Mouse (Mus musculus) liver, embryonic 16.5 days (tissue): Measurements from ENCODE around the gene Zfp791. TPM values are rescaled to one million over a fixed set of nuclear protein-coding genes. Genes with fewer than 3 reads are reported as not detected.

ENCODE experiments used
- ATAC-seq: fragments of 200-750 bp; cut with Nextera tagmentation; 2 replicates; pipeline ENCODE4 v1.8.0; 2017; ENCODE audit warnings: low read depth, mild to moderate bottlenecking, moderate number of reproducible peaks, moderate library complexity
- H3K27ac ChIP-seq: fragments of 300-500 bp; sonication (generic); 2 replicates; pipeline ENCODE4 v1.5.1; 2014; ENCODE audit warnings: mild to moderate bottlenecking, low read length
- H3K27me3 ChIP-seq: fragments of 300-500 bp; sonication (generic); 2 replicates; pipeline ENCODE4 v1.6.1; 2014; ENCODE audit warnings: low read depth, low read length, mixed read lengths; ENCODE audit not compliant: control insufficient read depth, insufficient read depth
- H3K36me3 ChIP-seq: fragments of 300-500 bp; sonication (generic); 2 replicates; pipeline ENCODE4 v1.6.1; 2014; ENCODE audit warnings: mild to moderate bottlenecking; ENCODE audit not compliant: control insufficient read depth, insufficient read depth
- H3K4me1 ChIP-seq: fragments of 300-500 bp; sonication (generic); 2 replicates; pipeline ENCODE4 v1.6.1; 2014; ENCODE audit warnings: low read depth, low read length, mixed read lengths; ENCODE audit not compliant: control insufficient read depth
- H3K4me2 ChIP-seq: fragments of 300-500 bp; sonication (generic); 2 replicates; pipeline ENCODE4 v1.6.1; 2014; ENCODE audit warnings: low read depth, low read length, mixed read lengths
- H3K4me3 ChIP-seq: fragments of 300-500 bp; sonication (generic); 2 replicates; pipeline ENCODE4 v1.5.1; 2014; ENCODE audit warnings: low read depth, mild to moderate bottlenecking, low read length
- H3K9ac ChIP-seq: fragments of 300-500 bp; sonication (generic); 2 replicates; pipeline ENCODE4 v1.6.1; 2014; ENCODE audit warnings: low read depth, low read length
- H3K9me3 ChIP-seq: fragments of 300-500 bp; sonication (generic); replicated peaks from 2 replicates; pipeline ENCODE4 v1.6.1; 2016; ENCODE audit warnings: low read length; ENCODE audit not compliant: control insufficient read depth
- WGBS: fragments of 180-500 bp; shearing (Covaris S2); extraction: QIAGEN DNeasy Blood & Tissue Kit; methylation state at CpG from one replicate; pipeline ENCODE4 v1.1.7; 2014; ENCODE audit not compliant: insufficient replicate concordance; 5-methylcytosine and 5-hydroxymethylcytosine counted together
- polyA plus RNA-seq: library from polyadenylated mRNA; unstranded; fragments of >200 nt; fragmentation: Nextera tagmentation; extraction: Ambion mirVana; gene quantifications from 2 replicates; pipeline ENCODE4 v1.2.1, GENCODE M21; 2015

Gene Zfp791
- polyA plus RNA-seq, 1 experiment from 2014 or later: 3.4 TPM

DNA sequence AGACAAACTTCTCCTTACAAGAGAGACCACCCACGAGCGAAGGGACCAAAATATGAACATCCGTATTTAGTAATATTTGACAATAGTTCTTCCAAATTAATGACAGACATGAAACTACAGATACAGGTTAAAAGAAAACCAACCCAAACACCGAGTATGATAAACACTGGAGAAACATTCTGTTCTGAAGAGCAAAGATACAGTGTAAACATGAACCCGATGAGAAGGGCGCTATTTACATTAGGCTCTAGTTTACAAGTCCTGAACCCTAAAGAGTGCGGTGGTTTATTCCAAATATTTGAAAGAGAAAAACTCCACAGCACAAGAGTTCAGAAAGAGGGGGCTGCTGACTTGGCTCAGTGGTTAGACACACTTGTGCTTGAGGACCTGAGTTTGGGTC lies 5.9 kb downstream of the Zfp791 start:
- Histone ChIP-seq H3K9me3 (no peaks in the 10 kb centered on the region), H3K9ac (no peak overlapping the region), H3K4me2 (peak overlapping the region; percentile 24; the same call in 1 of the 2 replicates), H3K4me3 (no peak overlapping the region), H3K27me3 (peaks cover 3% of the 10 kb centered on the region; the same call in 1 of the 2 replicates), H3K36me3 (no peaks in the 10 kb centered on the region; the same call in 1 of the 2 replicates), H3K4me1 (no peaks in the 10 kb centered on the region), H3K27ac (peak overlapping the region; percentile 13; the same call in 1 of the 2 replicates)
- WGBS: 59% methylated on average over 7 of the region's 7 CpGs
- peak; percentile 75 for ATAC-seq

DNA sequence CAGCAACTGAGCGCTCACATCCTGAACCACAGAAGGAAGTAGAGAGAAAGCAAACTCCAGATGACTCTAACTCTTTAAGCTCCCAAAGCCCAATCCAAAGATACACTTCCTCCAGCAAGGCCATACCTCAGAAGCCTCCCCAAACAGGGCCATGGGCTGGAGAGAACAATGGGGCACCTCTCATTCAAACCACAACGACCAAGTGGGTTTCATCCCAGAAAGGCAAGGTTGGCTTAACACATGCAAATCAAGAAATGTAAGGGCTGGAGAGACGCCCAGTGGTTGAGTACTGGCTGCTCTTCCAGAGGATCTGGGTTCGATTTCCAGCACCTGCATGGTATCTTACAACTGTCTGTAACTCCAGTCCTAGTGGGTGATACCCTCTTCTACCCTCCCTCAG lies 7.4 kb downstream of the Zfp791 start:
- Histone ChIP-seq H3K4me2 (no peak overlapping the region), H3K9me3 (no peaks in the 10 kb centered on the region), H3K27me3 (peaks cover 3% of the 10 kb centered on the region; the same call in 1 of the 2 replicates), H3K27ac (no peak overlapping the region), H3K9ac (no peak overlapping the region), H3K4me3 (no peak overlapping the region), H3K36me3 (peaks cover 13% of the 10 kb centered on the region), H3K4me1 (no peaks in the 10 kb centered on the region)
- WGBS: 51% methylated on average over 4 of the region's 4 CpGs
- no peak for ATAC-seq

DNA sequence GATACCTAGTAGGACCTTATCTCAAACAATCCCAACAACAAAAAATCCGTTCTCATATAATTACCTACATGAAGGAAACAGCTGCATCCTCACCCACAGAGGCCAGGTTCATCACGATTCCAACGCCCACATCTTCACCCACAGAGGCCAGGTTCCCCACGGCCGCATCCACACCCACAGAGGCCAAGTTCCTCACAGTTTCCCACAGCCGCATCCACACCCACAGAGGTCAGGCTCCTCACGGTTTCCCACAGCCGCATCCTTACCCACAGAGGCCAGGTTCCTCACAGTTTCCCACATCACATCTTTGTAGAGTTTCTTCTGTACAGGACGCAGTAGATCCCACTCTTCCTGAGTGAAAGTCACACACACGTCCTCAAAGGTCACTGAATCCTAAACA lies 9.7 kb downstream of the Zfp791 start:
- Histone ChIP-seq H3K27me3 (no peaks in the 10 kb centered on the region), H3K4me3 (no peak overlapping the region), H3K9ac (no peak overlapping the region), H3K9me3 (no peaks in the 10 kb centered on the region), H3K4me2 (no peak overlapping the region), H3K4me1 (no peaks in the 10 kb centered on the region), H3K36me3 (peaks cover 23% of the 10 kb centered on the region), H3K27ac (no peak overlapping the region)
- WGBS: 68% methylated on average over 10 of the region's 10 CpGs
- no peak for ATAC-seq

DNA sequence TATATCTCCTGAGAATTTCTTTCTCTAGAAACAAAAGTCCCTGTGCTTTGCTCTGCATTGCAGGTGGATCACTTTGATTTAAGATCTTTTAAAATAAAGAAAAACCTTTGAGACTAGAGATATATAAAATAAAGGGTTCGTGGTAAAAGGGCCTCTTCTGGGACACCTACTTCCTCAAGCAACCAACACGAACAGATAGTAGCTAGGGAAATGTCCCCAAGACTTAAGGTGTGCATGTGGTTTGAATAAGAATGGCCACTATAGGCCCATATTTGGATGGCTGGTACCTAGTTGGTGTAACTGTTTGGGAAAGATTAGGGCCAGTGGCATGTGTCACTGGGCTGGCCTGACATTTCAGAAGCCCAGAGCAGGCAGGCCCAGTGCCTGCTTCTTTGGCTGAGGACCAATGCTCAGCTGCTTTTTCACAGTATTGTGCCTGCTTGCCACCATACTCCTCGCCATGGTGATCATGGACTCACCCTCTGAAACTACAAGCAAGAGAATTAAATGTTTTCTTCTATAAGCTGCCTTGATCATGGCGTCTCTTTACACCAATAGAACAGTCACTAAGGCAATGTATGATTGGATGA lies 22.7 kb downstream of the Zfp791 start:
- no peak overlapping the region for H3K27ac ChIP-seq
- ATAC-seq: no peak
- no peaks in the 10 kb centered on the region for H3K4me1 ChIP-seq
- 54% methylated on average over 4 of the region's 4 CpGs for WGBS
- H3K4me3 ChIP-seq: no peak overlapping the region
- no peaks in the 10 kb centered on the region for H3K27me3 ChIP-seq
- H3K4me2 ChIP-seq: no peak overlapping the region
- H3K9ac ChIP-seq: no peak overlapping the region
- H3K9me3 ChIP-seq: peaks cover 4% of the 10 kb centered on the region
- H3K36me3 ChIP-seq: peaks cover 12% of the 10 kb centered on the region

GRCm38 (mm10) chr8:85096850-85097249 lies 26.0 kb downstream of the Zfp791 start:
- H3K27me3 ChIP-seq: no peaks in the 10 kb centered on the region
- no peak overlapping the region for H3K9ac ChIP-seq
- peaks cover 4% of the 10 kb centered on the region for H3K9me3 ChIP-seq
- no peak for ATAC-seq
- WGBS: 83% methylated on average over 4 of the region's 4 CpGs
- H3K4me3 ChIP-seq: no peak overlapping the region
- peaks cover 12% of the 10 kb centered on the region for H3K36me3 ChIP-seq
- no peaks in the 10 kb centered on the region for H3K4me1 ChIP-seq
- no peak overlapping the region for H3K27ac ChIP-seq
- no peak overlapping the region for H3K4me2 ChIP-seq

DNA sequence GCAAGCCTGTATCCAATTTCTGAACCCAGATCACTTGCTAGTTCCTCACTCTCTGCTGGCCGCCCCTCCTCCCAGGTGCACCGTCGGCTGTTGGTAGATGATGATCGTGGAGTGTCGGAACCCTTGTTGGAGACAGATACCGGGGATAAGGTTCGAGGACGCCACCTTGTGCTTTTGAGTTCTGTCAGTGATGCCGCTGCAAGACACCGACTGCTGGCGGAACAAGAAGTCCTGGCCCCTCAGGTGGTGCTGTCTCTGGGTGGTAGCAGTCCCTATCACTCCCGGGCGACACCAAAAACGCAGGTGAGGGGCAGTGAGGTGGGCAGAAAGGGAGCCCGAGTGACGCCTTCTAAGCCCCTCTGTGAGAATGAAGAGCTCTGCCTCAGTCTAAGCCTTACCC lies 26.7 kb downstream of the Zfp791 start:
- 81% methylated on average over 16 of the region's 16 CpGs for WGBS
- Histone ChIP-seq H3K27me3 (no peaks in the 10 kb centered on the region), H3K4me2 (no peak overlapping the region), H3K9me3 (no peaks in the 10 kb centered on the region), H3K9ac (no peak overlapping the region), H3K4me3 (no peak overlapping the region), H3K27ac (no peak overlapping the region), H3K4me1 (no peaks in the 10 kb centered on the region), H3K36me3 (peaks cover 12% of the 10 kb centered on the region)
- no peak for ATAC-seq

DNA sequence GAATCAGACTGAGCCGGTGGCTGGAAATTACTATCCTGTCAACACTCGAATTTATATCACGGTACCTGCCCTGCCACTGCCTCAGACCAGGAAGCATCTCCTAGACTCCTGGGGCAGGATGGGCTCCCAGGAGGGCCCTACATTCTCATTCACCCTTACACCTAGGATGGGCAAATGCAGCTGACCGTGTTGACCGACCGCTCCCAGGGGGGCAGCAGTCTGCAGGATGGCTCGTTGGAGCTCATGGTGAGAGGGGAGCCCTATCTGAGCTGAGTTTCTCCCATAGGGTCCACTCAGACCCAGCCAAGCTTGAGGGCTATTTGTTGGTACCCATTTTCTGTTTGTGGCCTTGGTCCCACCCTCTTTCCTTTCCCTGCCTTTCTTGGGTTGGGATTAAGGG lies 27.3 kb downstream of the Zfp791 start:
- WGBS: 83% methylated on average over 7 of the region's 7 CpGs
- H3K9ac ChIP-seq: no peak overlapping the region
- no peaks in the 10 kb centered on the region for H3K9me3 ChIP-seq
- H3K4me2 ChIP-seq: no peak overlapping the region
- no peak overlapping the region for H3K4me3 ChIP-seq
- no peaks in the 10 kb centered on the region for H3K27me3 ChIP-seq
- H3K4me1 ChIP-seq: no peaks in the 10 kb centered on the region
- H3K27ac ChIP-seq: no peak overlapping the region
- no peak for ATAC-seq
- peaks cover 12% of the 10 kb centered on the region for H3K36me3 ChIP-seq

- no peak overlapping the region for H3K9ac ChIP-seq
- no peaks in the 10 kb centered on the region for H3K9me3 ChIP-seq
- H3K27me3 ChIP-seq: no peaks in the 10 kb centered on the region
- no peaks in the 10 kb centered on the region for H3K4me1 ChIP-seq
- 78% methylated on average over 13 of the region's 13 CpGs for WGBS
- H3K27ac ChIP-seq: no peak overlapping the region
- ATAC-seq: no peak
- H3K36me3 ChIP-seq: peaks cover 12% of the 10 kb centered on the region
- no peak overlapping the region for H3K4me3 ChIP-seq
- H3K4me2 ChIP-seq: no peak overlapping the region
Observed at GRCm38 (mm10) chr8:85095051-85095450, 27.8 kb downstream of the Zfp791 start.

GRCm38 (mm10) chr8:85091526-85092090 lies 31.3 kb downstream of the Zfp791 start:
- H3K27me3 ChIP-seq: no peaks in the 10 kb centered on the region
- H3K36me3 ChIP-seq: peaks cover 8% of the 10 kb centered on the region
- no peak for ATAC-seq
- no peak overlapping the region for H3K27ac ChIP-seq
- H3K4me2 ChIP-seq: no peak overlapping the region
- no peaks in the 10 kb centered on the region for H3K4me1 ChIP-seq
- H3K4me3 ChIP-seq: no peak overlapping the region
- no peaks in the 10 kb centered on the region for H3K9me3 ChIP-seq
- 65% methylated on average over 21 of the region's 21 CpGs for WGBS
- H3K9ac ChIP-seq: no peak overlapping the region
